Mouse (Mus musculus) testis, adult 2 months (tissue): Measurements from ENCODE around the gene Ttyh3.

Experiments used
- CTCF ChIP-seq: fragments of 200-500 bp; IDR thresholded peaks from 2 replicates; pipeline ENCODE4 v1.5.1; 2012; ENCODE audit warnings: low read depth, mild to moderate bottlenecking, inconsistent platforms, low read length, moderate library complexity; ENCODE audit not compliant: control insufficient read depth, insufficient read depth, insufficient replicate concordance
- POLR2A ChIP-seq: fragments of 200-500 bp; IDR thresholded peaks from 2 replicates; pipeline ENCODE4 v1.6.1; 2012; ENCODE audit warnings: low read depth, mild to moderate bottlenecking, inconsistent platforms, low read length, moderate library complexity; ENCODE audit not compliant: control insufficient read depth

GRCm38 (mm10) chr5:140638484-140638883, 10.3 kb downstream of the Ttyh3 start:
- TF ChIP-seq CTCF, result no peak
- no peak for TF ChIP-seq POLR2A
